ENCODE assay signal across 11 mouse cellular contexts in genomic region chr4:140004932-140005331, GRCm38 (mm10). TPM values are rescaled to one million over a fixed set of nuclear protein-coding genes. Genes with fewer than 3 reads are reported as not detected.
A peak's percentile ranks its signal among the peaks of the same experiment; 100 is the strongest.
DNase-seq lines count a peak whose midpoint lies in the region; ATAC-seq lines count a peak whose summit lies in the region.
"Had no signal": no experiment of that assay in that cellular context is flagged by ENCODE, and none has a peak within 500 bp of the region (broad histone marks: within the 10 kb centered on the region; RNA-seq: fewer than 3 reads in every experiment).

No protein-coding gene starts in this region.

- 14% methylated on average over 5 of the region's 5 CpGs for WGBS in heart, embryonic 15.5 days
- WGBS in hindbrain, embryonic 16.5 days, result 22% methylated on average over 5 of the region's 5 CpGs
- WGBS in midbrain, embryonic 12.5 days, result 27% methylated on average over 5 of the region's 5 CpGs

- peaks cover 6% of the 10 kb centered on the region; the same call in 1 of the 2 replicates for H3K4me1 ChIP-seq in heart, embryonic 15.5 days (replicated peaks)
- H3K4me1 ChIP-seq in brown adipose tissue, adult 24 weeks (ENCODE audit: control insufficient read depth, insufficient read depth, insufficient read length, low read length), result peaks cover 8% of the 10 kb centered on the region
- H3K4me1 ChIP-seq in hindbrain, embryonic 16.5 days (ENCODE audit: control insufficient read depth, insufficient read depth, low read depth, low read length), result peaks cover 13% of the 10 kb centered on the region
- H3K4me1 ChIP-seq in midbrain, embryonic 12.5 days, result peaks cover 14% of the 10 kb centered on the region

- peak overlapping the region; percentile 8; the same call in 1 of the 2 replicates for H3K4me3 ChIP-seq in heart, embryonic 15.5 days
- peak overlapping the region; percentile 37; the same call in 1 of the 2 replicates for H3K4me3 ChIP-seq in brown adipose tissue, adult 24 weeks (ENCODE audit: insufficient read depth, low read depth, low read length)
- H3K4me3 ChIP-seq in hindbrain, embryonic 16.5 days (ENCODE audit: low read length), result no peak overlapping the region; the same call in 1 of the 2 replicates
- peak overlapping the region; percentile 21; the same call in 1 of the 2 replicates for H3K4me3 ChIP-seq in midbrain, embryonic 12.5 days

- H3K27ac ChIP-seq in heart, embryonic 15.5 days, result no peak overlapping the region
- H3K27ac ChIP-seq in brown adipose tissue, adult 24 weeks (replicated peaks; ENCODE audit: low read depth, low read length), result no peak overlapping the region
- no peak overlapping the region for H3K27ac ChIP-seq in hindbrain, embryonic 16.5 days (ENCODE audit: low read depth, low read length)
- H3K27ac ChIP-seq in midbrain, embryonic 12.5 days (replicated peaks), result no peak overlapping the region

- ATAC-seq in heart, embryonic 15.5 days (replicated peaks; ENCODE audit: insufficient number of reproducible peaks, insufficient read depth, low FRiP score, low read depth), result no peak
- no peak for ATAC-seq in hindbrain, embryonic 16.5 days
- no peak for ATAC-seq in midbrain, embryonic 12.5 days (ENCODE audit: low FRiP score, low read depth)

- H3K9me3 ChIP-seq in heart, embryonic 15.5 days (replicated peaks), result no peaks in the 10 kb centered on the region
- H3K9me3 ChIP-seq in hindbrain, embryonic 16.5 days (ENCODE audit: control insufficient read depth, low read length), result no peaks in the 10 kb centered on the region
- H3K9me3 ChIP-seq in midbrain, embryonic 12.5 days, result no peaks in the 10 kb centered on the region

- H3K36me3 ChIP-seq in heart, embryonic 15.5 days, result no peaks in the 10 kb centered on the region
- H3K36me3 ChIP-seq in hindbrain, embryonic 16.5 days (ENCODE audit: control insufficient read depth, insufficient read depth, low read length), result no peaks in the 10 kb centered on the region
- H3K36me3 ChIP-seq in midbrain, embryonic 12.5 days, result no peaks in the 10 kb centered on the region

- intact Hi-C loops in gastrocnemius, postnatal 14 days (cut with DNase I; ENCODE audit: low total_unique reads), result no loop called here

- H3K27me3 ChIP-seq in heart, embryonic 15.5 days, result peaks cover 68% of the 10 kb centered on the region
- H3K27me3 ChIP-seq in hindbrain, embryonic 16.5 days (replicated peaks; ENCODE audit: control insufficient read depth, insufficient read depth, low read length), result no peaks in the 10 kb centered on the region; the same call in 1 of the 2 replicates
- H3K27me3 ChIP-seq in midbrain, embryonic 12.5 days, result peaks cover 65% of the 10 kb centered on the region

- no peak overlapping the region for H3K9ac ChIP-seq in heart, embryonic 15.5 days
- no peak overlapping the region for H3K9ac ChIP-seq in hindbrain, embryonic 16.5 days (ENCODE audit: low read depth, low read length)
- H3K9ac ChIP-seq in midbrain, embryonic 12.5 days (replicated peaks), result no peak overlapping the region
- H3K9ac ChIP-seq: liver, postnatal 0 days had no signal

- no peak for DNase-seq in heart, adult 9 months (ENCODE audit: low spot score in 2 of 2)
- no peak for DNase-seq in left cerebral cortex, adult 8-10 months (ENCODE audit: low spot score in 2 of 2)
- DNase-seq in gastrocnemius, postnatal 14 days, result no peak
- no peak for DNase-seq in spleen, postnatal 4 days (ENCODE audit: low spot score in 2 of 2)
- DNase-seq: liver, postnatal 0 days; right cerebral cortex, postnatal 4 days had no signal

- peak overlapping the region; percentile 29; the same call in 1 of the 2 replicates for H3K4me2 ChIP-seq in heart, embryonic 15.5 days
- peak overlapping the region; percentile 45 for H3K4me2 ChIP-seq in hindbrain, embryonic 16.5 days (ENCODE audit: low read length)
- H3K4me2 ChIP-seq in midbrain, embryonic 12.5 days (replicated peaks), result peak overlapping the region; percentile 42

RNA-seq across cellular contexts. Expression of gene Klhdc7a, which starts 37.1 kb away (rescaled TPM):
- 0.13 and 0.76 TPM in 2 replicates for polyA plus RNA-seq in heart, embryonic 15.5 days (2015; fragmentation: Nextera tagmentation; extraction: Ambion mirVana)
- polyA plus RNA-seq in brown adipose tissue, adult 24 weeks (2012; ENCODE audit: insufficient read depth, insufficient read length, missing spikeins), result 79.8 and 109 TPM in 2 replicates
- polyA plus RNA-seq in hindbrain, embryonic 16.5 days (2015; fragmentation: Nextera tagmentation; extraction: Ambion mirVana), result 0.68 and 0.76 TPM in 2 replicates
- polyA plus RNA-seq in midbrain, embryonic 12.5 days (2016; fragmentation: Nextera tagmentation; extraction: Ambion mirVana), result 0.28 and 0.41 TPM in 2 replicates
- total RNA-seq in left cerebral cortex, adult 8-10 months (2022), result 1 to 10 TPM; 6.7 to 8.8 (median 7.6) TPM
- under 1 TPM in 1 of 2 experiments, not detected in 1; 0.10 TPM for total RNA-seq in gastrocnemius, postnatal 14 days (2021)
- total RNA-seq: granulocyte monocyte progenitor cell, adult 5-6 weeks had no signal

Comparison
In these comparisons a context has a peak if more than half of its experiments do, and no peak if none do; other contexts are left out.
1. RNA of gene Klhdc7a, which starts 37.1 kb away (polyA plus RNA-seq): 79.8 to 109 TPM in brown adipose tissue, adult 24 weeks; 0.68 to 0.76 TPM in hindbrain, embryonic 16.5 days, 0.28 to 0.41 TPM in midbrain, embryonic 12.5 days and 0.13 to 0.76 TPM in heart, embryonic 15.5 days; every median in the first group is over 10 times any median in the second.
2. Peak in every context shown above with its lines, with median percentiles within 50 percentile points of each other: H3K4me2 ChIP-seq.